Mouse (Mus musculus): Measurements from ENCODE around the gene Taf3. TPM values are rescaled to one million over a fixed set of nuclear protein-coding genes. Genes with fewer than 3 reads are reported as not detected.

The Taf3 gene
- 23.8 and 24.7 TPM in 2 replicates for polyA plus RNA-seq (2012; ENCODE audit: low replicate concordance)

DNA sequence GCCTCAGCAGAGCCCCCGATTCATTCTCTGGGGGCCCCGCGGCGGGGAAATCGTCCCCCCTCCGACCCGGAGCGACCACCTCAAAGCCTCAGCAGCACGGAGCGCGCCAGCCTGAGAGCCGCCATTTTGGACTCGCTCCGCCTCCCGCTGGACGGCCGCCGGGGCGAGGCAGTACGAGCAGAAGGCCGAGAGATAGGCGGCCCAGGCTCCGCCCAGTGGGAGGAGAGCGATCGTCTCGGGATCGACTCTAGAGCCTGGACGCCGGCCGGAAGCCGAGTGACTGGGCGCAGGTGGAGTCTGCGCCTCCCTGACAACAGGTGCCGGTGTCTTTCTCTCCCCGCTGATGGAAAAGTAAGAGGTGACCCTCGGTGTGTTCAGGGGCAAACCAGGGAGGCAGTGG lies at the start of gene Taf3:
Gene Taf3, minus strand, starts transcription at position 136 of the 400 bp plus-strand sequence.

DNA sequence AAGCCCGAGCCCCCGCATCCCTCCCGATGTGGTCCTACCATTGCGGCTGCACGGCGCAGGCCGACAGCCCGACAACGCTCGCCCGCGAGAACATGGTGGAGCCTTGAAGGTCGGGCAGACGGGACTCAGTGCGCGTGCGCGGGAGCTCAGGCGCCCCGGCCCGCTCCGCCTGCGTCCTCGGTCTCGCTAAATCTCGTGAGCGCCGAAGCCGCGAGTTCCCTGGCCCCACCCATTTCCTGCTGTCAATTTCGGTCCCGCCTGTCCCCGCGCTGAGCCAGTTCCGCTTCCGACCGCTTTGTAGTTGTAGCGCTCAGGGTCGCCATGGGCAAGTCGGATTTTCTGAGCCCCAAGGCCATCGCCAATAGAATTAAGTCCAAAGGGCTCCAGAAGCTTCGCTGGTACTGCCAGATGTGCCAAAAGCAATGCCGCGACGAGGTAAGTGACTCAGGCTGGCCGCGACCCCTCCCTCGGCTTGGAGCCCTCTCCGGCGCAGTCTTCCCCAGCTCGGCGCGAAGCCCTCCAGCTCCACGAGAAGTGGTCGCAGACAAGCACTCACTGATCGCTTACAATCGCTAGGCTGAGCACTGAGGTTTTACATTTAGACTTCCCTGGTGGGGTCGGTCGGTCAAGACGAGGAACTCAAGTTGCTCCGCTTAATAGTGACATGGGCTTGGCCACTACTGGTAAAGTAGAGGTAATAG lies 32.1 kb upstream of the Taf3 start, which contains the start of the genes Atp5c1 and Kin:
Gene Atp5c1, minus strand, starts transcription at position 201 of the 701 bp plus-strand sequence.
Gene Kin, plus strand, starts transcription at position 284 of the 701 bp plus-strand sequence.

DNA sequence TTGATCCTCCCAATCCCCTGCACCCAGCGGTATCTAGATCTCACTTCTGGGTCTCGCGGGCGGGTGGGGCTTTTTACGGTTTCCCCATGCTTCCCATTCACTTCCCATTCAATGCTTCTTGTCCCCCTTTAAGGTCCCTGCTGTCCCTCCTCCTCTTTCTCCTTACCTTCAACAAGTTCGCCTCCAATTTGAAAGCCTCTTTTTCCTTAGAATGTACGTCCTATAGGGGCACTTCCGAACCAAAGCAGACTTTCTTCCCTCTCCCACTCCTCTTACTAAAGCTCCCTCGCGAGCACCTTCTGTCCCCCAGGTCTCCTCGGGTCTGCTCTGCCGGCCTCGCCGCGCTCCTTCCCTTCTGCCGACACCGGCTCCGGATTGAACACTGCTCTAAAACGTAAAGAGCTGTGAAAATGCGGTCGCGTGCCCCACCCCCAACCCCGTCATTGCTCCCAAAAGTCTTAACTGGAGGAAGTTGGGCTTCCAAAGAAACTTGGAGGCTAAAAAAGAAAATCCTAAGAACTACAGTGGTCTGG lies 158.7 kb downstream of the Taf3 start, which contains the start of gene Gata3:
Gene Gata3, minus strand, starts transcription at position 384 of the 533 bp plus-strand sequence.

DNA sequence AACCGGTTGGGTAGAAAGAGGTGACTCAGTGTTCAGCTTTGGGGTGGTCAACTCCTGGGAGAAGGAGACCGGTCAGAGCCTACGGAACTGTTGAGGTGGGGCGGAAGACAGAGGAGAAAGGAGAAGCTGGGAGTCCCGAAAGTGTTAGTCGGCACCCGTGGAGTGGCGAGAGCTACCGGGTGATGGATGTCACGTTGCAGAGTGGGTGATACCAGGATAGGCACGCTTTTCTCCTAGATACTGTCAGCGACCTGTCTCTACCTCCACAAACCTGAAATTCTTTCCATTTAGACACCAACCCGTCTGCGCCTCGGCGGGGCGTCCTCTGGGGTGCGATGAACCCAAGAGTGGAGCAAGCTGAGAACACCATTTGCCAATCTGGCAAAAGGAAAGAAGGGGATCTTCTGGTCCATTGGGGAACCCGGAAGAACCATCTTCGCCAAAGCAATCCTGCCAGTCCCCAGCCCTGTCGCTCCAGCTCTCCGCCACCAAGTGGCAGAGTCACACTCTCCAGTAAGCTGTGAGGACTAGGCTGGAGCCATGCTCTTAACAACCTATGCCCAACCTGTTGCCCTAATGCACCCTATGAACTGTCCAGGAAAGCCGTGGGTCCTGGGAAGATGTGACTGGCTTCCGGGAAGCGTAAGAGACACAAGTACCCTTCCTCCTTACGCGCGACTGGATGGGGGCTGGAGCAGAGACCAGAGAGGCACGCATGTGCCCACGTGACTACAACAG lies 159.3 kb downstream of the Taf3 start, which contains the start of gene 9230102O04Rik:
Gene 9230102O04Rik, minus strand, starts transcription at position 628 of the 738 bp plus-strand sequence.

DNA sequence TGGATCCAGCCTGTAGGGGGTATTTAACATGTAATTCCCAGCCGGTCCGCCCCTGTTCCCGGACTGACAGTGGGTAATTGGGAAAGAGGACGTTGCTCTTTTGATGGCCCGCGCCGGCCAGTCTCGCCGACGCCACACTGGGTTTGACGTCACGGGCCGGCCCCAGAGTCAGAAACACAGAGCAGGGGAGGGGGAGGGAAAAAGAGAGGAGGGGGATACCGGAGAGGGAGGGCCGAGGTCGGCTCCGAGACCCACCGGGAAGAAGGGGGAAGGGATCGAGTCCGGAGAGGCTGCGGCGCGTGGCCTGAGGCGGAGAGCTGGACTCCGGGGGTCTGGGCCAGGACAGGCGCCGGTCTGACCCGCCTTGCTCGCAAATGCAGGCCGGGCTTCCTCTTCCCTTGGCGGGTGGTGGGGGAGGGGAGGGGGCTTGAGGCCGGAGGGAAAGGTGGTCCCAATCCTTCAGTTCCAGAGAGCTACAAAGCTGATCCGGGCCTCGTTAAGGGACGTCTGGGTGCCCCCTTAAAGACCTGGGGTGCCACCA lies 167.3 kb downstream of the Taf3 start, which contains the start of gene 4930412O13Rik:
Gene 4930412O13Rik, plus strand, starts transcription at position 202 of the 541 bp plus-strand sequence.

Other genes starting within 250 kb of the Taf3 start
- gene 4930412O13Rik, start 167.3 kb downstream of the Taf3 start, polyA plus RNA-seq (2012; ENCODE audit: low replicate concordance): not detected in 2 replicates
- not detected in 2 replicates for gene 9230102O04Rik, start 159.1 kb downstream of the Taf3 start, polyA plus RNA-seq (2012; ENCODE audit: low replicate concordance)
- gene Gata3, start 158.6 kb downstream of the Taf3 start, polyA plus RNA-seq (2012; ENCODE audit: low replicate concordance): 67.8 and 180 TPM in 2 replicates
- 14.5 and 32.5 TPM in 2 replicates for gene Atp5c1, start 31.9 kb upstream of the Taf3 start, polyA plus RNA-seq (2012; ENCODE audit: low replicate concordance)
- 3.0 and 5.4 TPM in 2 replicates for gene Kin, start 32.0 kb upstream of the Taf3 start, polyA plus RNA-seq (2012; ENCODE audit: low replicate concordance)
- gene Itih2, start 82.8 kb upstream of the Taf3 start, polyA plus RNA-seq (2012; ENCODE audit: low replicate concordance): not detected in 2 replicates
- gene Itih5, start 105.0 kb upstream of the Taf3 start, polyA plus RNA-seq (2012; ENCODE audit: low replicate concordance): 0.72 and 1.9 TPM in 2 replicates

All from hematopoietic multipotent progenitor cell, adult 10-12 weeks (in vitro differentiated cells).